Mouse (Mus musculus): ENCODE measurements around the gene Dnah8.

GRCm38 (mm10) chr17:30620548-30620947 lies 3.6 kb upstream of the Dnah8 start:
- TF ChIP-seq CTCF (IDR thresholded peaks at IDR 0.05; ENCODE audit: extremely low read depth, insufficient read depth, low read length) = no peak
- TF ChIP-seq POLR2A (IDR thresholded peaks at IDR 0.05; ENCODE audit: extremely low read depth, insufficient read depth, low read length) = no peak
